In genomic region chr2:91082844-91083243, GRCm38 (mm10) we compare ENCODE assay signal across 9 mouse cellular contexts. TPM values are rescaled to one million over a fixed set of nuclear protein-coding genes. Genes with fewer than 3 reads are reported as not detected.
DNase-seq lines count a peak whose midpoint lies in the region; ATAC-seq and TF ChIP-seq lines count a peak whose summit lies in the region.
"Had no signal": no experiment of that assay in that cellular context is flagged by ENCODE, and none has a peak within 500 bp of the region (broad histone marks: within the 10 kb centered on the region; RNA-seq: fewer than 3 reads in every experiment).

No protein-coding gene starts in this region.

- ATAC-seq in heart, embryonic 11.5 days (replicated peaks; ENCODE audit: insufficient number of reproducible peaks, low FRiP score, low TSS enrichment): no peak
- ATAC-seq in hindbrain, postnatal 0 days: no peak

- 48% methylated on average over 11 of the region's 11 CpGs for WGBS in heart, embryonic 11.5 days (ENCODE audit: insufficient replicate concordance)
- 77% methylated on average over 11 of the region's 11 CpGs for WGBS in hindbrain, postnatal 0 days

- H3K27me3 ChIP-seq in heart, embryonic 11.5 days (ENCODE audit: control insufficient read depth, insufficient read depth, low read length): no peaks in the 10 kb centered on the region
- no peaks in the 10 kb centered on the region for H3K27me3 ChIP-seq in hindbrain, postnatal 0 days (ENCODE audit: insufficient read depth, low read length)

- DNase-seq in 416B (ENCODE audit: low read depth): peak; percentile 97
- peak; percentile 43 to 50 for DNase-seq in CD8-positive naive resting alpha-beta T cell, adult 2 months (ENCODE audit: low read depth in 2 of 2, low spot score in 2 of 2)
- peak; percentile 80 for DNase-seq in lung, adult 18-20 months
- DNase-seq in spleen, postnatal 4 days (ENCODE audit: low spot score in 2 of 2): peak; percentile 77 to 84
- DNase-seq in urinary bladder, adult 18-20 months (ENCODE audit: low spot score in 2 of 2): no peak
- DNase-seq in hindbrain, postnatal 0 days (ENCODE audit: low spot score): no peak
- no peak for DNase-seq in neural tube, embryonic 10.5 days (ENCODE audit: extremely low spot score, low spot score)

- no peak for TF ChIP-seq CTCF in hindbrain, postnatal 0 days (IDR thresholded peaks at IDR 0.05; ENCODE audit: low read depth)

- no peak overlapping the region for H3K4me2 ChIP-seq in heart, embryonic 11.5 days
- no peak overlapping the region for H3K4me2 ChIP-seq in hindbrain, postnatal 0 days (ENCODE audit: low read depth, low read length)

- H3K27ac ChIP-seq in heart, embryonic 11.5 days (ENCODE audit: low read depth, low read length): no peak overlapping the region
- no peak overlapping the region for H3K27ac ChIP-seq in hindbrain, postnatal 0 days

- no peaks in the 10 kb centered on the region for H3K9me3 ChIP-seq in heart, embryonic 11.5 days (replicated peaks; ENCODE audit: control insufficient read depth, low read length)
- H3K9me3 ChIP-seq in hindbrain, postnatal 0 days (ENCODE audit: low read length): no peaks in the 10 kb centered on the region

- no peak overlapping the region for H3K4me3 ChIP-seq in heart, embryonic 11.5 days (ENCODE audit: low read depth, low read length)
- H3K4me3 ChIP-seq in hindbrain, postnatal 0 days (ENCODE audit: low read length): no peak overlapping the region
- H3K4me3 ChIP-seq: myocyte had no signal

- H3K36me3 ChIP-seq in heart, embryonic 11.5 days (ENCODE audit: control insufficient read depth, insufficient read depth, low read length): no peaks in the 10 kb centered on the region
- H3K36me3 ChIP-seq in hindbrain, postnatal 0 days (ENCODE audit: insufficient read depth, low read length): no peaks in the 10 kb centered on the region

- H3K9ac ChIP-seq in heart, embryonic 11.5 days (ENCODE audit: low read depth, low read length): 0 out of 2 replicates have a peak overlapping the region, but pooled peaks have one; percentile 40
- no peak overlapping the region for H3K9ac ChIP-seq in hindbrain, postnatal 0 days (replicated peaks; ENCODE audit: low read length)

- H3K4me1 ChIP-seq in heart, embryonic 11.5 days (ENCODE audit: control insufficient read depth, insufficient read depth, low read length): peaks cover 6% of the 10 kb centered on the region
- H3K4me1 ChIP-seq in hindbrain, postnatal 0 days (ENCODE audit: insufficient read depth, low read length): no peaks in the 10 kb centered on the region

RNA-seq across cellular contexts. Expression of gene Spi1, which starts 0.7 kb away (rescaled TPM):
- 1.7 and 1.9 TPM in 2 replicates for polyA plus RNA-seq in heart, embryonic 11.5 days (2014; fragmentation: Nextera tagmentation; extraction: Ambion mirVana)
- total RNA-seq in hindbrain, postnatal 0 days (2014; rRNA removed): 3.0 and 8.5 TPM in 2 replicates
- polyA plus RNA-seq in hindbrain, postnatal 0 days (2015; fragmentation: Nextera tagmentation; extraction: Ambion mirVana): 4.5 and 4.9 TPM in 2 replicates

RNA-seq across cellular contexts. Expression of gene Slc39a13, which starts 12.6 kb away (rescaled TPM):
- polyA plus RNA-seq in heart, embryonic 11.5 days (2014; fragmentation: Nextera tagmentation; extraction: Ambion mirVana): 34.0 and 36.3 TPM in 2 replicates
- 37.1 and 42.7 TPM in 2 replicates for total RNA-seq in hindbrain, postnatal 0 days (2014; rRNA removed)
- polyA plus RNA-seq in hindbrain, postnatal 0 days (2015; fragmentation: Nextera tagmentation; extraction: Ambion mirVana): 22.6 and 24.4 TPM in 2 replicates

RNA-seq across cellular contexts. Expression of gene Psmc3, which starts 29.0 kb away (rescaled TPM):
- 316 and 322 TPM in 2 replicates for polyA plus RNA-seq in heart, embryonic 11.5 days (2014; fragmentation: Nextera tagmentation; extraction: Ambion mirVana)
- total RNA-seq in hindbrain, postnatal 0 days (2014; rRNA removed): 154 and 160 TPM in 2 replicates
- 249 and 261 TPM in 2 replicates for polyA plus RNA-seq in hindbrain, postnatal 0 days (2015; fragmentation: Nextera tagmentation; extraction: Ambion mirVana)

RNA-seq across cellular contexts. Expression of gene Mybpc3, which starts 35.1 kb away (rescaled TPM):
- polyA plus RNA-seq in heart, embryonic 11.5 days (2014; fragmentation: Nextera tagmentation; extraction: Ambion mirVana): 470 and 665 TPM in 2 replicates
- total RNA-seq in hindbrain, postnatal 0 days (2014; rRNA removed): 0.25 and 0.37 TPM in 2 replicates
- polyA plus RNA-seq in hindbrain, postnatal 0 days (2015; fragmentation: Nextera tagmentation; extraction: Ambion mirVana): 0.13 and 0.23 TPM in 2 replicates

RNA-seq across cellular contexts. Expression of gene Rapsn, which starts 47.4 kb away (rescaled TPM):
- polyA plus RNA-seq in heart, embryonic 11.5 days (2014; fragmentation: Nextera tagmentation; extraction: Ambion mirVana): 11.1 and 11.3 TPM in 2 replicates
- 0.22 TPM in 1 of 2 replicates, not detected in the other for total RNA-seq in hindbrain, postnatal 0 days (2014; rRNA removed)
- polyA plus RNA-seq in hindbrain, postnatal 0 days (2015; fragmentation: Nextera tagmentation; extraction: Ambion mirVana): 0.88 and 1.1 TPM in 2 replicates

Comparison
In these comparisons a context has a peak if more than half of its experiments do, and no peak if none do; other contexts are left out.
1. DNase-seq: peak in 416B (single experiment), CD8-positive naive resting alpha-beta T cell, adult 2 months (2 of 2), lung, adult 18-20 months (2 of 2) and spleen, postnatal 4 days (2 of 2); none in urinary bladder, adult 18-20 months (0 of 2), hindbrain, postnatal 0 days (single experiment) and neural tube, embryonic 10.5 days (single experiment).